Mouse (Mus musculus) cortical plate, adult 2 months (tissue): ENCODE results near the gene Pik3cd.
A peak's percentile ranks its signal among the peaks of the same experiment; 100 is the strongest.

ENCODE experiments used
- CTCF ChIP-seq: fragments of 200-500 bp; IDR thresholded peaks from 2 replicates; pipeline ENCODE4 v1.5.1; 2011; ENCODE audit warnings: mild to moderate bottlenecking, control low read depth, low read length; ENCODE audit not compliant: insufficient read depth; ENCODE audit errors: extremely low read depth
- POLR2A ChIP-seq: fragments of 200-500 bp; IDR thresholded peaks from 2 replicates; pipeline ENCODE4 v1.6.1; 2011; ENCODE audit warnings: mild to moderate bottlenecking, low read length, control low read depth; ENCODE audit not compliant: insufficient read depth; ENCODE audit errors: extremely low read depth

DNA sequence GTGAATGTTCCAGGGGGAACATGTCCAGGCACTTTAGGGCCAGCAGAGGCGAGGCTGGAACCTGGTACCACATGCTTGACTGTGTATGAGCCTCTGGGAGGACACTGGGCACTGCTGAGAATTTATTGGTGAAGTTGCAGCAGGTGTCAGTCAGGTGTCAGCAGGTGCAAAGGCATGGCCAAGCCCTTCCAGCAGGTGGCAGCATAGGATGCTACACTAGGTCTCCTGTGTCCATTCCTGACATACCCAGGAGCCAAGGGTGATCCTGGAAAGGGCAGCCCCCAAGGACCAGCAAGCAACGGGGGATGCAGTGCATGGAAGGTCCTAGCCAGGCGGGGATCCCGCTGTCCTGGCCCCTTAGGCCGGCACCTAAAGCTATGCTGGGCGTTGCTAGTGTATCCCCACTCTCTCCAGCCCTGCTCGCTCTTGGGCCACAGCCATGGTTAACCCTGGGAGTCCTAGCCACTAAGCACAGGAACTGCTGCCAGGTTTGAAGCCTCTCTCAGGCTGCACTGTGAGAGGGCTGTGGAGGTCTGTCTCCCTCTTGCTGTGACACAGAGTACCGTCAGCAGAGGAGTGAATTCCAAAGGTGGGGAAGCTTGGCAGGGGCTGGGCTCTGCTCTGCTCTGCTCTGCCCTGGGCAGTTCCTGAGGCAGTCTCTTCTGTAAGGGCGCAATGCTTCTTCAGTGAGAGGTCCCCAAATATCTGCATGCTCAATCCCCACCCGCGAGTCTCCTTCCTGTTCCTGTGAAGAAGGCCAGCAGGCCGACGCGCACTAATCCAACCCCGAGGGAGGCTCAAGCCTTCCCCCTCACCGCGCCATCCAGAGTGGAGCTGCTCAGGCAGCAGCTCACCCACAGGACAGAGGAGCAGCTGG lies 21.7 kb upstream of the Pik3cd start:
- TF ChIP-seq CTCF (peak; percentile 69), POLR2A (no peak)
